Mouse (Mus musculus): ENCODE results near the gene Ric1. TPM values are rescaled to one million over a fixed set of nuclear protein-coding genes. Genes with fewer than 3 reads are reported as not detected.
"Not testable (repeated sequence)": the region's sequence is repeated elsewhere in the genome, so short reads cannot be mapped to it uniquely, and the experiment has no call there.

The Ric1 gene
- total RNA-seq, 2 experiments from 2014 or later = 38.8 to 39.4 TPM

GRCm38 (mm10) chr19:29522445-29523229, 555 bp downstream of the Ric1 start:
- intact Hi-C loops (cut with DNase I) = no loop called here
- peak; percentile 19 to 73 for DNase-seq (ENCODE audit: extremely low spot score in 1 of 2, low spot score in 2 of 2)

GRCm38 (mm10) chr19:29523230-29523582, 1.1 kb downstream of the Ric1 start:
- no peak for DNase-seq (ENCODE audit: extremely low spot score in 1 of 2, low spot score in 2 of 2)
- intact Hi-C loops (cut with DNase I) = no loop called here

GRCm38 (mm10) chr19:29523701-29524100, 1.6 kb downstream of the Ric1 start:
- intact Hi-C loops (cut with DNase I) = no loop called here
- no peak for DNase-seq (ENCODE audit: extremely low spot score in 1 of 2, low spot score in 2 of 2)

- intact Hi-C loops (cut with DNase I) = no loop called here
- DNase-seq (ENCODE audit: extremely low spot score in 1 of 2, low spot score in 2 of 2) = no peak
Measured at GRCm38 (mm10) chr19:29524614-29525013, 2.5 kb downstream of the Ric1 start.

- intact Hi-C loops (cut with DNase I); DNase-seq (ENCODE audit: extremely low spot score in 1 of 2, low spot score in 2 of 2): not testable (repeated sequence)
Measured at GRCm38 (mm10) chr19:29525588-29525987, 3.5 kb downstream of the Ric1 start.

- no peak for DNase-seq (ENCODE audit: extremely low spot score in 1 of 2, low spot score in 2 of 2)
- intact Hi-C loops (cut with DNase I) = no loop called here
Measured at GRCm38 (mm10) chr19:29526837-29527236, 4.8 kb downstream of the Ric1 start.

- intact Hi-C loops (cut with DNase I) = no loop called here
- DNase-seq (ENCODE audit: extremely low spot score in 1 of 2, low spot score in 2 of 2) = no peak
Measured at GRCm38 (mm10) chr19:29527299-29527698, 5.2 kb downstream of the Ric1 start.

- no peak for DNase-seq (ENCODE audit: extremely low spot score in 1 of 2, low spot score in 2 of 2)
- intact Hi-C loops (cut with DNase I) = no loop called here
Measured at GRCm38 (mm10) chr19:29528568-29528967, 6.5 kb downstream of the Ric1 start.

GRCm38 (mm10) chr19:29534030-29534429, 11.9 kb downstream of the Ric1 start:
- DNase-seq (ENCODE audit: extremely low spot score in 1 of 2, low spot score in 2 of 2) = no peak
- intact Hi-C loops (cut with DNase I) = no loop called here

GRCm38 (mm10) chr19:29542256-29542970, 20.3 kb downstream of the Ric1 start:
- intact Hi-C loops (cut with DNase I) = no loop called here
- DNase-seq (ENCODE audit: extremely low spot score in 1 of 2, low spot score in 2 of 2) = no peak

GRCm38 (mm10) chr19:29544026-29544425, 21.9 kb downstream of the Ric1 start:
- intact Hi-C loops (cut with DNase I) = no loop called here
- no peak for DNase-seq (ENCODE audit: extremely low spot score in 1 of 2, low spot score in 2 of 2)

- intact Hi-C loops (cut with DNase I) = no loop called here
- DNase-seq (ENCODE audit: extremely low spot score in 1 of 2, low spot score in 2 of 2) = no peak
Measured at GRCm38 (mm10) chr19:29550618-29551017, 28.5 kb downstream of the Ric1 start.

GRCm38 (mm10) chr19:29551128-29551527, 29.0 kb downstream of the Ric1 start:
- DNase-seq (ENCODE audit: extremely low spot score in 1 of 2, low spot score in 2 of 2) = no peak
- intact Hi-C loops (cut with DNase I) = no loop called here

GRCm38 (mm10) chr19:29551980-29552379, 29.9 kb downstream of the Ric1 start:
- DNase-seq (ENCODE audit: extremely low spot score in 1 of 2, low spot score in 2 of 2) = not testable (repeated sequence)

GRCm38 (mm10) chr19:29557171-29557845, 35.2 kb downstream of the Ric1 start:
- intact Hi-C loops (cut with DNase I); DNase-seq (ENCODE audit: extremely low spot score in 1 of 2, low spot score in 2 of 2): not testable (repeated sequence)

More at GRCm38 (mm10) chr19:29551980-29552379, 29.9 kb downstream of the Ric1 start:
- intact Hi-C loops (cut with DNase I) = not testable (repeated sequence)

- DNase-seq (ENCODE audit: extremely low spot score in 1 of 2, low spot score in 2 of 2) = no peak
- intact Hi-C loops (cut with DNase I) = no loop called here
Measured at GRCm38 (mm10) chr19:29562166-29562565, 40.1 kb downstream of the Ric1 start.

GRCm38 (mm10) chr19:29562603-29563002, 40.5 kb downstream of the Ric1 start:
- intact Hi-C loops (cut with DNase I) = no loop called here

GRCm38 (mm10) chr19:29563258-29563779, 41.2 kb downstream of the Ric1 start:
- intact Hi-C loops (cut with DNase I) = no loop called here
- peak; percentile 31 to 53 for DNase-seq (ENCODE audit: extremely low spot score in 1 of 2, low spot score in 2 of 2)

More at GRCm38 (mm10) chr19:29562603-29563002, 40.5 kb downstream of the Ric1 start:
- no peak for DNase-seq (ENCODE audit: extremely low spot score in 1 of 2, low spot score in 2 of 2)

GRCm38 (mm10) chr19:29566512-29566911, 44.4 kb downstream of the Ric1 start:
- DNase-seq (ENCODE audit: extremely low spot score in 1 of 2, low spot score in 2 of 2) = no peak
- intact Hi-C loops (cut with DNase I) = no loop called here

Data from left cerebral cortex, postnatal 10 days (tissue).